Mouse (Mus musculus) stomach, embryonic 14.5 days (tissue): ENCODE measurements around the gene Cdipt. TPM values are rescaled to one million over a fixed set of nuclear protein-coding genes. Genes with fewer than 3 reads are reported as not detected.

Experiments used
- ATAC-seq: fragments of 200-750 bp; cut with Nextera tagmentation; 2 replicates; pipeline ENCODE4 v1.8.0; 2017; ENCODE audit warnings: low read depth, moderate TSS enrichment; ENCODE audit not compliant: insufficient number of reproducible peaks, insufficient read depth, low FRiP score
- H3K27ac ChIP-seq: fragments of 300-500 bp; sonication (generic); 2 replicates; pipeline ENCODE4 v1.5.1; 2014; ENCODE audit warnings: mild to moderate bottlenecking, low read length, moderate library complexity, mixed read lengths
- H3K27me3 ChIP-seq: fragments of 300-500 bp; sonication (generic); 2 replicates; pipeline ENCODE4 v1.6.1; 2014; ENCODE audit warnings: low read length, control low read depth, mixed read lengths; ENCODE audit not compliant: control insufficient read depth, insufficient read depth
- H3K36me3 ChIP-seq: fragments of 300-500 bp; sonication (generic); 2 replicates; pipeline ENCODE4 v1.6.1; 2014; ENCODE audit warnings: mild to moderate bottlenecking, control low read depth, low read length, moderate library complexity, mixed read lengths; ENCODE audit not compliant: control insufficient read depth, insufficient read depth
- H3K4me1 ChIP-seq: fragments of 300-500 bp; sonication (generic); 2 replicates; pipeline ENCODE4 v1.6.1; 2014; ENCODE audit warnings: low read length, control low read depth, mixed read lengths; ENCODE audit not compliant: control insufficient read depth, insufficient read depth
- H3K4me2 ChIP-seq: fragments of 300-500 bp; sonication (generic); replicated peaks from 2 replicates; pipeline ENCODE4 v1.6.1; 2014; ENCODE audit warnings: low read depth, low read length, control low read depth
- H3K4me3 ChIP-seq: fragments of 300-500 bp; sonication (generic); 2 replicates; pipeline ENCODE4 v1.5.1; 2014; ENCODE audit warnings: low read depth, low read length, control low read depth
- H3K9ac ChIP-seq: fragments of 300-500 bp; sonication (generic); replicated peaks from 2 replicates; pipeline ENCODE4 v1.6.1; 2014; ENCODE audit warnings: low read depth, mild to moderate bottlenecking, control low read depth, low read length, moderate library complexity, mixed read lengths
- H3K9me3 ChIP-seq: fragments of 300-500 bp; sonication (generic); 2 replicates; pipeline ENCODE4 v1.6.1; 2016; ENCODE audit warnings: low read depth, low read length, control low read depth; ENCODE audit not compliant: control insufficient read depth
- WGBS: fragments of 180-500 bp; shearing (Covaris S2); extraction: QIAGEN DNeasy Blood & Tissue Kit; methylation state at CpG from one replicate; pipeline ENCODE4 v1.1.7; 2014; 5-methylcytosine and 5-hydroxymethylcytosine counted together
- polyA plus RNA-seq: library from polyadenylated mRNA; unstranded; fragments of >200 nt; fragmentation: Nextera tagmentation; extraction: Ambion mirVana; gene quantifications from 2 replicates; pipeline ENCODE4 v1.2.1, GENCODE M21; 2014

Cdipt gene
- polyA plus RNA-seq, 1 experiment from 2014 or later: 96.8 TPM

DNA sequence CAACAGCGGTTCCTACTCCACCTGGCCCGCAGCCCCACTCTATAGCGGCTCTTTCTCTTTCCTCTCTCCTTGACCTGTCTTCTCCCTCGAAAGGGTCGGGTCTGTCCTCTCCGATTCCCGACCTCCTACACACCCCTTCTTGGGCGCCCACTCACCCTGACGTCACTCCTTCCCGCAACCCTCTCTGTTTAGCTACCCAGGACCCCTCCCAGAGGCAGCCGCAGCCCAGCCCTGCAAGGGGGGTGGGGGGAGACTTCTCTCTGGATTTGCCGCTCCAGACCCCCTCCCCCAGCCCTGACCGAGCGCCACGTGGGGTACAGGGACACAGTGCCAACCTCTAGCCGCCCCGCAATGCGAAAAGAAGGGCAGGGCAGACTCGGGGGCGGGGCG lies 26.3 kb upstream of the Cdipt start, which contains the start of gene Asphd1:
Gene Asphd1, minus strand, starts transcription at position 180 of the 390 bp plus-strand sequence.
- peak within 1 kb of the TSS; percentile 43 for H3K4me3 ChIP-seq
- H3K27ac ChIP-seq: no peak within 1 kb of the TSS
- WGBS: 1% methylated on average over 21 of the region's 21 CpGs
- no peak within 1 kb of the TSS; the same call in 1 of the 2 replicates for H3K9ac ChIP-seq
- peak within 1 kb of the TSS; percentile 99 for H3K4me2 ChIP-seq
- H3K36me3 ChIP-seq: peaks cover 5% of the 10 kb centered on the region; the same call in 1 of the 2 replicates
- peak; percentile 21; the same call in 1 of the 2 replicates for ATAC-seq
- H3K27me3 ChIP-seq: peaks cover 16% of the 10 kb centered on the region
- H3K4me1 ChIP-seq: peaks cover 7% of the 10 kb centered on the region; the same call in 1 of the 2 replicates
- no peaks in the 10 kb centered on the region for H3K9me3 ChIP-seq

DNA sequence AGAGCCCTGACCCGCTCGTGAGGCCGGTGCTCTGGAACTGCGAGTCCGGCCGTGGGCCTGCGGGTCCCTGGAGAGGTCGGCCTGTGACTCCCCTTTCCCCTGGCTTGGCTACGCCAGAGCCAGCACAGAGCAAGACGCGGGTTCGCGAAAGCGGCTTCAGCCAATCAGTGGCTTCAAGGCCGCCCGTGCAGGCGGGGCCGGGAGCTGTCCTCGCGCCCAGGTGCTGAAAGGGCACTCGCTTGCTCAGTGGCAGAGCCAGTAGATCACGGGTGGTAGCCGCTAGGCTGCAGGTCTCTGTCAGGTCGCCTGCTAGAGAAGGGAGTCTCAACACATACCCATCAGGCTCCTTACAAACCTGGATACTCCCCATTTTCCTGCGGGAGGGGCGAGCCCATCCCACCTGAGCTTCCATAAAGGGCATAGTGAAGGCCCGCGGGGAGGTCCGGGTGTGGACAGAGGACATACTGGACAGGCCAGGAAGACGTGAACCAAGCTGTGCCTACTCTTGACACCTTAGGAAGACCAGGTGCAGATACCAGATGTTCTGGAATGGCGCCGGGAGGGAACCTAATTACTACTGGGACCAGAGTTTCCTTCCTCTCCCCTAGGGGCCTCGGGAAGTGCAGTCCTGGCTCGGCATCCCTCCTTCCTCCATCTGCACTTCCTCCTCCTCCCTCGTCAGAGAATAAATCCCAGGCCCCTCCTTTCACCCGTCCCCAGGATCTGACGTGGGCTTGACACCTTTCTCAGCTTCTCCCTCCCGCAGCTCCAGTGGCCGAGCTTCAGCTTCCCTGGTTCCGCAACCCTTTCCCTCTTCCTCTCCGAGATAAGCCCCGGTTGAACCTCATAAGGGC lies 25.7 kb upstream of the Cdipt start, which contains the start of gene Sez6l2:
Gene Sez6l2, plus strand, starts transcription at position 771 of the 854 bp plus-strand sequence.
- Histone ChIP-seq H3K36me3 (peaks cover 3% of the 10 kb centered on the region; the same call in 1 of the 2 replicates), H3K4me2 (peak within 1 kb of the TSS; percentile 99), H3K4me3 (peak within 1 kb of the TSS; percentile 43), H3K27ac (no peak within 1 kb of the TSS), H3K4me1 (peaks cover 7% of the 10 kb centered on the region; the same call in 1 of the 2 replicates), H3K9ac (no peak within 1 kb of the TSS; the same call in 1 of the 2 replicates), H3K27me3 (peaks cover 16% of the 10 kb centered on the region), H3K9me3 (no peaks in the 10 kb centered on the region)
- WGBS: under 1% methylated on average over 41 of the region's 42 CpGs
- ATAC-seq: peak; percentile 85

DNA sequence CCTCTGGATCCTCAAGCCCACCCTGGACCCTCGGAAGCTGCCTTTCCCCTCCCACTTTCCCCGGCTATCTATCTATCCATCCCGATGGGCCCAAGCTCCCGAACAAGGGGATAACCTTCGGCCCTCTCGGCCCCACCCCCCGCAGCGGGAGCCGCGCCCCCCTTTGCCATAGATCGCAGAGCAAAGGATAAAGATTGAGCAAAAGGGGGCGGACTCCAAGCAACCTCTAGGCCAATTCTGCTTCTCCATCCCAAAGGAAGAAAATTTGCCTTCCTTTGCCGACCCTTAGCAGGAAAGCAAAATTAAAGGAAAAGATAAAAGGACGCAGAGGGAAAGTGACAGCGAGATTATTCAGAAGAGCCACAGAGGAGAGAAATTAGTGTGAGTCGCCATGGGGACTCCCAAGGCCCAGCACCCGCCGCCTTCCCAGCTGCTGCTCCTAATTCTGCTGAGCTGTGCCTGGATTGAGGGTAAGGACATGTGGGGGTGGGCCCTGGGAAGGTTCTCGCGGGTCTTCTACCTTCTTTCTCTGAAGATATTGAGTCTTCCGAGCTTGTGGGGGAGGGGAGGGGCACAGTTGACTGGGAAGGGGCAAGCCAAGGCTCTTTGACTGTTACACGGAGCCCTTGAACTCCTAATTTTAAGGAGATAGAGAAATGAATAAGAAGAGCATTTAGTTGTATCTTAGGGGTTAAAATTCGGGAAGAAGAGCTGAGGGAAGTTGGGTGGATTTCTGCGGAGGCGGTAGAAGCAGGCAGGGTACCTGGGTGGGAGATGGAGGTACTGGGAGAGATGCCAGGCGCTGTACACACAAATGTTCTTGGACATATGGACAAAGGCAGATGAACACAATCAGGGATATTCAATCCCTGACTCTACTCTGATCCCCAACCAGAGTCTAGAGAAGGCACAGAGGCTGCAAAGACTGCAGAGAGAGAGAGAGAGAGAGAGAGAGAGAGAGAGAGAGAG lies 24.8 kb upstream of the Cdipt start:
- Histone ChIP-seq H3K4me2 (peak overlapping the region; percentile 99; the same call in 1 of the 2 replicates), H3K36me3 (no peaks in the 10 kb centered on the region), H3K9ac (no peak overlapping the region), H3K9me3 (no peaks in the 10 kb centered on the region), H3K27ac (no peak overlapping the region), H3K27me3 (peaks cover 16% of the 10 kb centered on the region), H3K4me1 (peaks cover 7% of the 10 kb centered on the region; the same call in 1 of the 2 replicates), H3K4me3 (peak overlapping the region; percentile 43; the same call in 1 of the 2 replicates)
- ATAC-seq: no peak
- 5% methylated on average over 26 of the region's 26 CpGs for WGBS

DNA sequence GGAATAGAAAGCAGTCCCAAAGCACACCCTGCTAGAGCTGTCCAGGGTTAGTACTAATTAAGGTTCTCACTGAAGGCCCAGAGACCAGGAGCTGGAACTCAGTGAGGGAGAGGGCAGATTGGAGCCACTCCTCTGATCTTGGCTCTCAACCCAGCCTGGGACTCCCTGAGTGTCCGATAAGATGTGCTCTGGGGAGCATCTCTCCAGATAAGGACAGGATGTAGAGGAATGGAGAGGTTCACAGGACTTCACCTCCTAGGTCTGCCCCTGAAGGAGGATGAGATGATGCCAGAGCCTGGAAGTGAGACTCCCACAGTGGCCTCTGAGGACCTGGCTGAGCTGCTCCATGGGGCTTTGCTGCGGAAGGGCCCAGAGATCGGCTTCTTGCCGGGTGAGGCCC lies 24.0 kb upstream of the Cdipt start:
- ATAC-seq: no peak
- Histone ChIP-seq H3K36me3 (no peaks in the 10 kb centered on the region), H3K9me3 (no peaks in the 10 kb centered on the region), H3K27me3 (peaks cover 16% of the 10 kb centered on the region), H3K4me3 (no peak overlapping the region), H3K9ac (no peak overlapping the region), H3K4me2 (no peak overlapping the region), H3K27ac (no peak overlapping the region), H3K4me1 (peaks cover 7% of the 10 kb centered on the region; the same call in 1 of the 2 replicates)
- WGBS: 25% methylated on average over 4 of the region's 4 CpGs

DNA sequence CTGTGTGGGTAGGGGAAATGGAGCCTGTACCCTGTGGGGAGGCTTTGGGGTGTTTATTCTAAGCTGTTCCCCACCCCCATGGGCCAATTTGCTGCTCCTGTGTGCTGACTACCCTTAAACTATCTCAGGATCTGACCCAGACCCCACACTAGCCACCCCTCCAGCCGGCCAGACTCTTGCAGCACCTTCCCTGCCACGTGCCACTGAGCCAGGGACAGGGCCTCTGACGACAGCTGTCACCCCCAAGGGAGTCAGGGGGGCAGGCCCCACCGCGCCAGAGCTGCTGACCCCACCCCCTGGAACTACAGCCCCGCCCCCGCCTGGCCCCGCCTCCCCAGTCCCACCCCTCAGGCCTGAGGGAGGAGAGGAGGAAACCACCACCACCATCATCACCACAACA lies 23.1 kb upstream of the Cdipt start:
- Histone ChIP-seq H3K9me3 (no peaks in the 10 kb centered on the region), H3K4me3 (no peak overlapping the region), H3K36me3 (no peaks in the 10 kb centered on the region), H3K4me1 (peaks cover 7% of the 10 kb centered on the region; the same call in 1 of the 2 replicates), H3K27ac (no peak overlapping the region), H3K27me3 (peaks cover 16% of the 10 kb centered on the region), H3K9ac (no peak overlapping the region), H3K4me2 (no peak overlapping the region)
- WGBS: 0% methylated on average over 8 of the region's 8 CpGs
- ATAC-seq: no peak

DNA sequence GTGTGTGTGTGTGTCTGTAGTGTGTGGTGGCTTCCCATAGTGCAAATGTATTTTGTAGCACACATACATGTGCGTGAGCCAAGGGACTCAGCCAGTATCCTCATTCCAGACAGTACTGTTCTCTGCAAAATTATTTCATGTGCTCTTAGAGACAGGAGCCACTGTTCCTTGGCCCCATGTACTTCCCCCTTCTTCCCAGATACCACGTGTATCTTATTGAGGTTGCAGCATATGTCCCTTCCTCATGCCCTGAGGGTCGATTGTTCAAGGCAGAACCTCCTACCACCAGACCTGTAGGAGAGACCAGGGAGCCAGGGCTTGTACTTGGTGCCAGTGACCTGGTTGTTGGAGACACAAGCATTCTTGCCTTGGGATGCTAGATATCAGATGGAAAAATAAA lies 20.6 kb upstream of the Cdipt start:
- Histone ChIP-seq H3K4me2 (no peak overlapping the region), H3K4me1 (peaks cover 4% of the 10 kb centered on the region; the same call in 1 of the 2 replicates), H3K4me3 (no peak overlapping the region), H3K36me3 (no peaks in the 10 kb centered on the region), H3K27ac (no peak overlapping the region), H3K9me3 (no peaks in the 10 kb centered on the region), H3K27me3 (peaks cover 15% of the 10 kb centered on the region), H3K9ac (no peak overlapping the region)
- no peak for ATAC-seq
- WGBS: 62% methylated on average over 3 of the region's 3 CpGs

DNA sequence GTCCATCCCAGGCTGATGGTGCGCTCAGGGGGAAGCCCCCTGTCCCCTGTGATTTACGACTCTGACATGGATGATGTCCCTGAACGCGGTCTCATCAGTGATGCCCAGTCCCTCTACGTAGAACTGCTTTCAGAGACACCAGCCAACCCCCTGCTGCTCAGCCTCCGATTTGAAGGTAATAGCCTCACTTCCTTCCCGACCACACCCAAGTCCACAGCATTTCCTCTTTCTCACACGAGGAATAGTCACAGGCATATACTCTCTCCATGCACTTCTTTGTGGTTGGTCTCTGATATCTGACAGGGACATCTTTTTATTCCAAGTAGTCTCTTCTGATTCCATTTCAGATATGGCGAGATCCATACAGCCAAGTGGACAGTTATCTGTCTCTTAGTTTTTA lies 15.9 kb upstream of the Cdipt start:
- Histone ChIP-seq H3K27me3 (no peaks in the 10 kb centered on the region), H3K4me3 (no peak overlapping the region), H3K4me1 (no peaks in the 10 kb centered on the region), H3K9me3 (no peaks in the 10 kb centered on the region), H3K9ac (no peak overlapping the region), H3K27ac (no peak overlapping the region), H3K4me2 (no peak overlapping the region), H3K36me3 (no peaks in the 10 kb centered on the region)
- 60% methylated on average over 9 of the region's 9 CpGs for WGBS
- ATAC-seq: no peak

DNA sequence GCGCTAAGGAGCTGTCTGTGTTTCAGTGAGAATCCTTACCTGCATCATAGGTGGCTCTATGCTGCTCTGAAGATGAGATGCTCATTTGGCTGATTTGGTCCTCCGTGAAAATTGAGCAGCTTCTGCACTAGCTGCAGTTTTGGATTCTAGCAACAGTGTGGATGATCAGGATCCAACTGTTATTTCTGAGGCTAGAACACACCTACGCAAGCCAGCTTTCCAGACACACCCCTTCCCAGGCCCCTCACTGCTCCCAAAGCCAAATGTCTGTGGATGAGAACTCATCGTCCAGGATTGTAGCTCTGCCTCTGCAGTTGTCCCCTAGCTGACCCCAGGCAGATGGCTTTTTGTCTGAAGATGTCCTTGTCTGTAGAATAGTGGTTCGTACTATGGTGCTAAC lies 14.6 kb upstream of the Cdipt start:
- no peak overlapping the region for H3K4me2 ChIP-seq
- no peak for ATAC-seq
- no peaks in the 10 kb centered on the region for H3K36me3 ChIP-seq
- no peaks in the 10 kb centered on the region for H3K9me3 ChIP-seq
- 79% methylated on average over 5 of the region's 5 CpGs for WGBS
- no peaks in the 10 kb centered on the region for H3K27me3 ChIP-seq
- H3K9ac ChIP-seq: no peak overlapping the region
- no peak overlapping the region for H3K4me3 ChIP-seq
- H3K27ac ChIP-seq: no peak overlapping the region
- no peaks in the 10 kb centered on the region for H3K4me1 ChIP-seq
